Mouse (Mus musculus): ENCODE data around the gene Atxn1. TPM values are rescaled to one million over a fixed set of nuclear protein-coding genes. Genes with fewer than 3 reads are reported as not detected.
A peak's percentile ranks its signal among the peaks of the same experiment; 100 is the strongest.

Gene Atxn1
- total RNA-seq, 4 experiments from 2014 or later = 135 to 195 (median 160) TPM

- no peak for DNase-seq (ENCODE audit: low spot score in 2 of 2)
These were observed 373.9 kb downstream of the Atxn1 start for GRCm38 (mm10) chr13:45590898-45591297.

GRCm38 (mm10) chr13:45583061-45583460 lies 381.7 kb downstream of the Atxn1 start:
- no peak for DNase-seq (ENCODE audit: low spot score in 2 of 2)

- no peak for DNase-seq (ENCODE audit: low spot score in 2 of 2)
These were observed 382.5 kb downstream of the Atxn1 start for GRCm38 (mm10) chr13:45582294-45582693.

- no peak for DNase-seq (ENCODE audit: low spot score in 2 of 2)
These were observed 385.1 kb downstream of the Atxn1 start for GRCm38 (mm10) chr13:45579751-45580150.

GRCm38 (mm10) chr13:45577784-45578183 lies 387.0 kb downstream of the Atxn1 start:
- DNase-seq (ENCODE audit: low spot score in 2 of 2) = no peak

GRCm38 (mm10) chr13:45577366-45577765 lies 387.4 kb downstream of the Atxn1 start:
- no peak for DNase-seq (ENCODE audit: low spot score in 2 of 2)

GRCm38 (mm10) chr13:45576185-45576584 lies 388.6 kb downstream of the Atxn1 start:
- no peak for DNase-seq (ENCODE audit: low spot score in 2 of 2)

- no peak for DNase-seq (ENCODE audit: low spot score in 2 of 2)
These were observed 392.0 kb downstream of the Atxn1 start for GRCm38 (mm10) chr13:45572768-45573167.

GRCm38 (mm10) chr13:45571795-45572262 lies 393.0 kb downstream of the Atxn1 start:
- peak; percentile 75 to 77 for DNase-seq (ENCODE audit: low spot score in 2 of 2)

GRCm38 (mm10) chr13:45569932-45570331 lies 394.9 kb downstream of the Atxn1 start:
- peak in 1 of 2 experiments; percentile 79 for DNase-seq (ENCODE audit: low spot score in 2 of 2)

GRCm38 (mm10) chr13:45564946-45565345 lies 399.9 kb downstream of the Atxn1 start:
- no peak for DNase-seq (ENCODE audit: low spot score in 2 of 2)

GRCm38 (mm10) chr13:45562011-45562410 lies 402.8 kb downstream of the Atxn1 start:
- no peak for DNase-seq (ENCODE audit: low spot score in 2 of 2)

GRCm38 (mm10) chr13:45560543-45560942 lies 404.3 kb downstream of the Atxn1 start:
- no peak for DNase-seq (ENCODE audit: low spot score in 2 of 2)

GRCm38 (mm10) chr13:45559258-45559657 lies 405.6 kb downstream of the Atxn1 start:
- DNase-seq (ENCODE audit: low spot score in 2 of 2) = no peak

GRCm38 (mm10) chr13:45558367-45558766 lies 406.4 kb downstream of the Atxn1 start:
- no peak for DNase-seq (ENCODE audit: low spot score in 2 of 2)

GRCm38 (mm10) chr13:45553674-45554073 lies 411.1 kb downstream of the Atxn1 start:
- no peak for DNase-seq (ENCODE audit: low spot score in 2 of 2)

- no peak for DNase-seq (ENCODE audit: low spot score in 2 of 2)
These were observed 417.3 kb downstream of the Atxn1 start for GRCm38 (mm10) chr13:45547549-45547948.

- DNase-seq (ENCODE audit: low spot score in 2 of 2) = no peak
These were observed 417.9 kb downstream of the Atxn1 start for GRCm38 (mm10) chr13:45546946-45547345.

GRCm38 (mm10) chr13:45545974-45546373 lies 418.8 kb downstream of the Atxn1 start:
- DNase-seq (ENCODE audit: low spot score in 2 of 2) = no peak

- peak; percentile 66 to 72 for DNase-seq (ENCODE audit: low spot score in 2 of 2)
These were observed 425.6 kb downstream of the Atxn1 start for GRCm38 (mm10) chr13:45539205-45539568.

GRCm38 (mm10) chr13:45538532-45539204 lies 426.1 kb downstream of the Atxn1 start:
- DNase-seq (ENCODE audit: low spot score in 2 of 2) = peak; percentile 62 to 83

- no peak for DNase-seq (ENCODE audit: low spot score in 2 of 2)
These were observed 426.7 kb downstream of the Atxn1 start for GRCm38 (mm10) chr13:45538091-45538490.

GRCm38 (mm10) chr13:45537110-45537509 lies 427.7 kb downstream of the Atxn1 start:
- DNase-seq (ENCODE audit: low spot score in 2 of 2) = no peak
